Mouse (Mus musculus): ENCODE measurements at regions not wholly inside any gene's neighbourhood (a gene's known extent, or its start where the extent isn't known, plus 50 kb on each side); places are given as distances from the start of the nearest gene placed in this dataset.

DNA sequence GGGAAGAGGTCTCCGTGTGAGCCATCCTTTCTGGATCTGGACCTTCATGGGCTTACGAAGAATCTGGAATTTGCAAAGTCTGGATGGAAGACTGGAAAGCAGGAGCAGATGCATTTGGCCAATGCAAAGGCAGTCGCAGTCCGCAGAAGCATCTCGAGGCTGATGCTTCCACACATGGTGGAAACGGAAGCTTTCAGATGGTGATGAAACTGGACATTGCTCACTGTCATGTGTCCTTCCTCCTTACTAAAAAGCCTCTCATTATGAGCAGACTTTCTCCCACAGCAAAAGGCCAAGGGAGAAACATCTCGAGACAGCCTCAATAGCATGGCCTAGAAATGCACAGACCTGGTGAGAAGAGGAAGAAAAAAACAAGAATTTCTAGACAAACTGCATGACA lies 94.5 kb downstream of the Mtx3 start:
- Histone ChIP-seq H3K9me3 (no peaks in the 10 kb centered on the region), H3K4me2 (replicated peaks) (no peak overlapping the region), H3K4me1 (no peaks in the 10 kb centered on the region), H3K27me3 (no peaks in the 10 kb centered on the region), H3K27ac (no peak overlapping the region), H3K4me3 (no peak overlapping the region), H3K36me3 (no peaks in the 10 kb centered on the region), H3K9ac (no peak overlapping the region)
- ATAC-seq (ENCODE audit: insufficient number of reproducible peaks, insufficient read depth, low FRiP score, low TSS enrichment): no peak
- 93% methylated on average over 7 of the region's 7 CpGs for WGBS

DNA sequence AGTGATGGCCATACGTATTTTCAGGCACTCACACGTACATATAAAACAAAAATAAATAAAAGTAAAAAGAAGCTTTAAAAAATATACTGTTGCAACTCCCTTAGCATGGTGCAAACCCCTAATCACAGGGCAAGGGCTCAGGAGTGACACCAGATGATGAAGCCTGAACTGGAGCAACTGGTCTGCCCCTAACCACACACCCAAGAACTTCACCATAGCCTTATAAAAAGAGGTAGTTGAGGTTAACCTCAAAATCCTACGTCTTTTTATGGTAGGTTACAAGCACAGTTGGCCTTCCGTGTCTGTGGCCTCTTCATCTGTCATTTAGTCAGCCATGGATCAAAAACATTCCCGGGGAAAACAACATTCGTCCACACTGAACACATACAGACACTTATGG lies 96.0 kb downstream of the Mtx3 start:
- Histone ChIP-seq H3K4me2 (replicated peaks) (no peak overlapping the region), H3K27me3 (no peaks in the 10 kb centered on the region), H3K9me3 (no peaks in the 10 kb centered on the region), H3K9ac (no peak overlapping the region), H3K36me3 (no peaks in the 10 kb centered on the region), H3K4me1 (no peaks in the 10 kb centered on the region), H3K4me3 (no peak overlapping the region), H3K27ac (no peak overlapping the region)
- WGBS: 79% methylated on average over 6 of the region's 6 CpGs
- no peak for ATAC-seq (ENCODE audit: insufficient number of reproducible peaks, insufficient read depth, low FRiP score, low TSS enrichment)

DNA sequence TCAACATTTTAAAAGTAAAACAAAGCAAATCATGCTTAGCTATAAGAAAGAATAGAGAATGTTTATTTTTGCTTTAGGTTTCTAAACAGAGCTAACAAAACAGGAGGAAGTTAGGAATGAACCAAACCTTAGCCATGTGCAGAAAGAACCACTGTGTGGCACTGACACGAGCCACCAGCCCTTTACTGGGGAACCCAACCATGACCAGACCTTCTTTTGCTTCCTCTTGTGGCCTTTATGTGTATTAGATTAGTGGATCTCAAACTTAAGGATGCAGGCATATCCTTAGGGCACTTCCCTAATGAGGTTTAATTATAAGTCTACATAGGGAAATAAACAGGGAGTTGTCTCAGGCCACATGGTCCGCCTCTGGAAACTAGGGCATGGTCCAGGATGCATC lies 104.0 kb downstream of the Mtx3 start:
- H3K27me3 ChIP-seq: no peaks in the 10 kb centered on the region
- no peak overlapping the region for H3K4me3 ChIP-seq
- WGBS: 72% methylated on average over 2 of the region's 2 CpGs
- no peak overlapping the region for H3K27ac ChIP-seq
- no peak overlapping the region for H3K4me2 ChIP-seq (replicated peaks)
- H3K4me1 ChIP-seq: no peaks in the 10 kb centered on the region
- H3K9ac ChIP-seq: no peak overlapping the region
- no peaks in the 10 kb centered on the region for H3K36me3 ChIP-seq
- H3K9me3 ChIP-seq: no peaks in the 10 kb centered on the region
- no peak for ATAC-seq (ENCODE audit: insufficient number of reproducible peaks, insufficient read depth, low FRiP score, low TSS enrichment)

DNA sequence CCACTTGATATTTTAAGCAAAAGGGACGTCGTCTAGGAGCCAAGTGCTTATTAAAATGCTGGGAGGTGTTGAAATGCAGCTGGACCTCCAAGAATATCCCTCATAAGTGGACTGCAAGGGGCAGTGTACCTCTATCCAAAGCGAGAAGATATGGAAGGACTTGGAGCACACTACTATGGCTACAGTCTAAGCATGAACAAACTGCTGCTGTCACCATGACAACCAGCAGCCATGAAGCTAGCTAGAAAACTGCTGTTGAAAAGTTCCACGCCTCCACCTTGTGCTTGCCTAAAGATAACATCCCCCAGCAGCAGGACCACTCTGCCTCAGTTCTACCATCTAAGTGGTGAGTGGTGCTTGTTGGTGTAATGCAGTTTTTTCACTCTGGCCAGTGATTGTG lies 115.5 kb downstream of the Mtx3 start:
- WGBS: 64% methylated on average over 4 of the region's 4 CpGs
- Histone ChIP-seq H3K4me1 (no peaks in the 10 kb centered on the region), H3K27me3 (no peaks in the 10 kb centered on the region), H3K9me3 (no peaks in the 10 kb centered on the region), H3K4me2 (replicated peaks) (no peak overlapping the region), H3K9ac (no peak overlapping the region), H3K36me3 (no peaks in the 10 kb centered on the region), H3K4me3 (no peak overlapping the region), H3K27ac (no peak overlapping the region)
- ATAC-seq (ENCODE audit: insufficient number of reproducible peaks, insufficient read depth, low FRiP score, low TSS enrichment): no peak

DNA sequence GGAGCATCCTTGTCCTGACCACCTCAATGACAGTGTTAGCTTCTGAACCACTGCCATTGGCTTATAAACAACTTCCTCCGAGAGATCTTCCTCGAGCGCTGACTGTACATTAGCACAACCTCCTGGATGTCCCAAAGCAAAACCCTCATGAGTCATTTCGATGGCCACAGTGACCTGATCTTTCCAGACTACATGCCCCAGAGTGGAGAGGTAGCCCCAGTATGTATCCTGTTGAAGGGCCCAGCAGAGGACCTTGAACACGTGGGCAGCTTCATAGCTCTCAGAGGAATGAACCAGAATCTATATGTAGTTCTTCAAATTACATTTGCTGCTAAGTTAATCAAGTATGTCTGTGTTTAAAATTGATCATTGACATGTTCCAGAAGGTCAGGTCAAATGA lies 118.1 kb downstream of the Mtx3 start:
- Histone ChIP-seq H3K27ac (no peak overlapping the region), H3K36me3 (no peaks in the 10 kb centered on the region), H3K9ac (no peak overlapping the region), H3K27me3 (no peaks in the 10 kb centered on the region), H3K9me3 (no peaks in the 10 kb centered on the region), H3K4me1 (no peaks in the 10 kb centered on the region), H3K4me3 (no peak overlapping the region), H3K4me2 (replicated peaks) (no peak overlapping the region)
- ATAC-seq (ENCODE audit: insufficient number of reproducible peaks, insufficient read depth, low FRiP score, low TSS enrichment): no peak
- 87% methylated on average over 5 of the region's 5 CpGs for whole genome bisulfite sequencing

DNA sequence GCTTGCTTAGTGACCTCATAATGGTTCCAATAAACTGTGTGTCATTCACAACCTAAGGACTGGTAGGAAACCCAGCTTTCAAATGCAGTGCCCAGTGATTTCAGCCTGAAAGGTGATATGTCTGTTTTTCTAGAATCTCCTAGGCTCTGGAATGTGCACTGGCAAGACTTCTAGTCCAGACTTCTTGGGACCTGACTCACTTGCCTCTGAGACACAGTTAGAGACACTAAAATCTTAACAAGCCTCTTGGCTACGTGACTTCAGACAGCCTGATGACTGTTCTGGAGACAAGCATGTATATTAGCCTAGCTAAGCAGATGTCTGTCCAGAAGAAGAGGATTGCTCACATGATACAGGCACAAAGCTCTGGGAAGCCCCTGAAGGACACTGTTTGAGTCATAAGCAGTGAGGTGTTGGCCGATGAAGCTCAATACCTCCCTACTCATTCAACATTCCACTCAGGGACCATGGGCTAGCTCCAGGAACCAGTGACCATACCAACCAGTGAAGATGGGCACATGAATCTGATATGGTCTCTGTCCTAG lies 118.9 kb downstream of the Mtx3 start:
- H3K4me3 ChIP-seq: no peak overlapping the region
- no peak overlapping the region for H3K27ac ChIP-seq
- 86% methylated on average over 2 of the region's 2 CpGs for WGBS
- H3K27me3 ChIP-seq: no peaks in the 10 kb centered on the region
- no peaks in the 10 kb centered on the region for H3K9me3 ChIP-seq
- H3K36me3 ChIP-seq: no peaks in the 10 kb centered on the region
- no peak for ATAC-seq (ENCODE audit: insufficient number of reproducible peaks, insufficient read depth, low FRiP score, low TSS enrichment)
- H3K4me1 ChIP-seq: no peaks in the 10 kb centered on the region
- H3K9ac ChIP-seq: no peak overlapping the region
- no peak overlapping the region for H3K4me2 ChIP-seq (replicated peaks)

DNA sequence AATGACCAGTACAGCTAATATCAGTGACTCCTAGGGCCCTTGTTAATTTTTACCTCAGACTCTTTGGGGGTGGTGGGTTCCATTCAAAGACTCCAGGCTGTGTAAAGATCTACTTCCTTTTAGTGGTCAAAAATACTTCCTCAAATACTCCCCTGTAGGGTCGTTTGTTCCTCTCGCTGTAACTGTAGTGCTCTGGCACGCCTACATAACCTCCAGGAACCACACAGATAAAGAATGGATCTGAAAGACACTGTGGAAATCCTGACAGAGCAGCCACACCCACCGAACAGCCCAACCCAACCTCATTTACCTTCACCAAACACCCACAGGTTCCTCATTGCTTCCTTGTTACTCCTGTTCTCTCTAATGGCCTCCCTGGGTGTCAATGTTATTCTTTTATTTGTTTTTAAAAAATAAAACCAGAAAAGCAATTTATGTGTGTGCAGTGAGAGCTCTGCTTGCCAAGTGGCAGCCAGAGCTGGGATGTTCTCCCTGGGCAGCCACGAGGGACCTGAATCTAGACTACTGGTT lies 119.7 kb downstream of the Mtx3 start:
- WGBS: 82% methylated on average over 5 of the region's 5 CpGs
- Histone ChIP-seq H3K9me3 (no peaks in the 10 kb centered on the region), H3K27me3 (no peaks in the 10 kb centered on the region), H3K4me3 (no peak overlapping the region), H3K4me2 (replicated peaks) (no peak overlapping the region), H3K4me1 (no peaks in the 10 kb centered on the region), H3K9ac (no peak overlapping the region), H3K27ac (no peak overlapping the region), H3K36me3 (no peaks in the 10 kb centered on the region)
- ATAC-seq (ENCODE audit: insufficient number of reproducible peaks, insufficient read depth, low FRiP score, low TSS enrichment): no peak

DNA sequence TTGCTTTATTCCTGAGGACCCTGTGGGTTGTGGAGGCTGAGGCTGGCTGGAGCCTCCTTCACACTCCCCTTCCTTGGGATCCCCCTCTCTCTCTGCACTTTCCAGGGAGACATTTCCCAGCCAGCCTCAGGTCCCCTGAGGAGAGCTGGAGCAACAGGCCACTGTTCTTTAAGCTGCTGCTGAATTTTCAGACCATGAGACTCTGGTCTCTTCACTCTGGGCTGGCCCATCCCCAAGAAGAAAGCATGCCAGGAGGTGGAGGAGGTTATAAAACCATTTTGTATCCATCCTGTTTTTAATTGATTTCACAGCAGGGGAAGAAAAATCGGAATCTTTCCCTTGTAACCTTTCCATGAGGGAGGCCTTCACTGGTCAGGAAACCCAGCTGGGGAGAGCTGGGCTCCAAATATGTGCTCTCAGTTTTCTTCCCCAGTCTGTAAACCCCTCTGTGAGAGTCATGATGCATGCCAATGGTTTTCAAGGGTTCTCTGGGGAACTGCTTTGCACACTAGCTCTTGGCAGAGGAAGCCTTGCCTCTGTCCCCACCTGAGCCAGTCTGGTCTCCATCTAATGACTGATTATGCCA lies 122.6 kb downstream of the Mtx3 start:
- Histone ChIP-seq H3K4me2 (replicated peaks) (no peak overlapping the region), H3K4me3 (no peak overlapping the region), H3K27ac (no peak overlapping the region), H3K4me1 (no peaks in the 10 kb centered on the region), H3K9ac (no peak overlapping the region), H3K36me3 (no peaks in the 10 kb centered on the region), H3K9me3 (no peaks in the 10 kb centered on the region), H3K27me3 (no peaks in the 10 kb centered on the region)
- 56% methylated on average over 1 of the region's 1 CpGs for WGBS
- ATAC-seq (ENCODE audit: insufficient number of reproducible peaks, insufficient read depth, low FRiP score, low TSS enrichment): no peak

DNA sequence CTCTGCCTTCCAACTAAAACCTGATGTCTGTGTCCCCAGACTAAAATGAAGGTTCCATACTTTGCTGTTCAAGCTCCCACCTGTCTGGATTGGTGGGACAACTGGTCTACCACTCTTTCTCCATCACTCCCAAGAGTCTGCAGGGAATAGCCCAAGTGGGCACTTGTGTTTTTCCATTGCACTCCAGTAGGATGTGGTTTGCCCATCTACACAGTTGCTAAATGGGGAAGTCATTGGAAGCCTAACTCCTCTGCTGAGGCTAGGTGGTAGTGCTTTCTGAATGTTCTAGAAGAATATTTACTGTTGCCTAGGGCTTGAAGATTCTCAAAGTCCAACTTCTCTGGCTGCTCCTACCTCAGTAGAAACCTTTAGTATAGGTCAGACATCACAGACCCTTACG lies 125.0 kb downstream of the Mtx3 start:
- H3K4me1 ChIP-seq: no peaks in the 10 kb centered on the region
- ATAC-seq (ENCODE audit: insufficient number of reproducible peaks, insufficient read depth, low FRiP score, low TSS enrichment): no peak
- no peaks in the 10 kb centered on the region for H3K9me3 ChIP-seq
- no peak overlapping the region for H3K4me2 ChIP-seq (replicated peaks)
- no peak overlapping the region for H3K27ac ChIP-seq
- H3K36me3 ChIP-seq: no peaks in the 10 kb centered on the region
- 80% methylated on average over 1 of the region's 1 CpGs for WGBS
- H3K9ac ChIP-seq: no peak overlapping the region
- no peaks in the 10 kb centered on the region for H3K27me3 ChIP-seq
- H3K4me3 ChIP-seq: no peak overlapping the region

DNA sequence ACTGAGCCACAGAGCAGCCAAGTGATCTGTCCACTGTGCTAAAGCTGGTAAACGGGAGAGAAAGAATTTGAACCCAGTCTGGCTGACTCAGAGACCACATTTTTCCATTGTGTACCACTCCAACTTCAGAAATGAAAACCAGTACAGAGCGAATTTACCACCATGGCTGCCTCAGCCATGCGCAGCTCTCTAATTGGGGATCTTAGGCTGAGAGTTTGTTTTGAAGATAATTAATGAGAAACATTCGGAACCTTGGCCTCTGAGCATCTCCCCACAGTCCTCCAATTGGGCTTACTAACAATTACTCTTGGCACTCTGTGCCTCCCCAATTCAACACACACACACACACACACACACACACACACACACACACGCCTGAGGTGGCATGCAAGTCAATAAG lies 128.3 kb downstream of the Mtx3 start:
- H3K36me3 ChIP-seq: no peaks in the 10 kb centered on the region
- H3K27me3 ChIP-seq: no peaks in the 10 kb centered on the region
- H3K4me1 ChIP-seq: no peaks in the 10 kb centered on the region
- H3K27ac ChIP-seq: no peak overlapping the region
- no peak overlapping the region for H3K9ac ChIP-seq
- no peak for ATAC-seq (ENCODE audit: insufficient number of reproducible peaks, insufficient read depth, low FRiP score, low TSS enrichment)
- WGBS: 74% methylated on average over 5 of the region's 5 CpGs
- no peak overlapping the region for H3K4me2 ChIP-seq (replicated peaks)
- no peaks in the 10 kb centered on the region for H3K9me3 ChIP-seq
- no peak overlapping the region for H3K4me3 ChIP-seq

DNA sequence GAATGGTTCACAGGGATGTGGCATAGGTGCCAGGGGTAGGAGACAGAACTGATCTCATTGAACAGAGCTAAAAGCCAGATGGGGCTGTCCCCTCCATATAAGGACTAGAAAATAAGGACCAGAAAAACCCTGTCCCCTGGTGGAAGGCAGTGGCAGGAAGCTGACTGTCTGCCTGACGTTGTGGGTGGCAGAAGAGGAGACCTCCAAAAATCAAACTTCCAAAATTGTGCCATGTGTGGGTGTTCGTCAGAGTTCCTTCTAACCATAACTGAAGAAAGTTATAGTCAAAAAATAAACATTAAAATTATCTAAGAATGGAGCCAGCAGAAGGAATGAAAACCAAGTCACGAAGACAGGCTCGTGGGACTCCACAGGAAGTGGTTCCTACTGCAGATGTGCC lies 129.2 kb downstream of the Mtx3 start:
- H3K4me2 ChIP-seq (replicated peaks): no peak overlapping the region
- WGBS: 63% methylated on average over 4 of the region's 4 CpGs
- H3K27me3 ChIP-seq: no peaks in the 10 kb centered on the region
- no peak overlapping the region for H3K4me3 ChIP-seq
- H3K9ac ChIP-seq: no peak overlapping the region
- H3K9me3 ChIP-seq: no peaks in the 10 kb centered on the region
- no peaks in the 10 kb centered on the region for H3K4me1 ChIP-seq
- no peak overlapping the region for H3K27ac ChIP-seq
- H3K36me3 ChIP-seq: no peaks in the 10 kb centered on the region
- no peak for ATAC-seq (ENCODE audit: insufficient number of reproducible peaks, insufficient read depth, low FRiP score, low TSS enrichment)

DNA sequence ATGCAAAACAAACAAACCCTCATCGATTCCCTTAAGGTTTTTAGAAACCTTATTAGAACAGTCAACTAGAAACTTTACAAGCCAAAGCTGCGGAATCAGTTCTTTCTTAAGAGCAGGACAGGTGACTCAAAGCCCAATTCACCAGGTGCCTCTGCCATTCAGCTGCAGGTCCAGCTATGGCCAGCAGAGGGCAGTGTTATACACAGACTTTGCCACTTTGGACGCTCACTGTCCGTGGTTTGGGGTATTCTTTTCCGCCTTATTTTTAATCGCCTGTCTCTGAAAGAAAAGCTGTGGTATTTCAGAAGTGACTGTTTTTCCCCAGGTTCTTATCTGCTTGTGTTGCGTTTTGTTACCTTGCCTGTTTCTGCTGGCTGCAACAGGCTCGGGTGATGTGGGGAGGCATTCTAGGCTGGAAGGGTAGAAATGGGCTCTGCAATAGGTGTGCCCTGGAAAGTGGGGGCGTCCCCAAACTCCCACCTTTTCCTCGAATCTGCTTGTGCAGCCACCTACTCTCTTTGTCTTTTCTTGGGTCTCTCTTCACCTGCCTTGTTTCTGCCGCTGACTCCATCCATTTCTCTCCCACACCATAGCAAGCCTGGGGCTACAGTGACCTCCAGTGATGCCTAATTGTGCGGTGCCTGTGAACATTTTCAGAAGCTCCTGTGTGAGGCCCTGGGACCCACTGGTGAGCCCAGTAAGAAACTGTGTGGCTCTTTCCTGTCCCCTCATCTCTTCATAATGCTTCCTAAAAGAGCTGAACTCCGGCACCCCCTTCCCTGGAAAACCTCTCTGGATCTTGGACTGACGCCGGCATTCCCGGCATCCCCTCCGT lies 142.4 kb downstream of the Mtx3 start:
- Histone ChIP-seq H3K27ac (no peak overlapping the region), H3K36me3 (no peaks in the 10 kb centered on the region), H3K4me1 (0 out of 2 replicates have a peak, but pooled peaks cover 6% of the 10 kb centered on the region), H3K4me2 (replicated peaks) (peak overlapping the region; percentile 46), H3K9ac (no peak overlapping the region), H3K9me3 (no peaks in the 10 kb centered on the region), H3K4me3 (peak overlapping the region; percentile 22), H3K27me3 (no peaks in the 10 kb centered on the region)
- 45% methylated on average over 17 of the region's 17 CpGs for WGBS
- ATAC-seq (ENCODE audit: insufficient number of reproducible peaks, insufficient read depth, low FRiP score, low TSS enrichment): no peak

All from embryonic facial prominence, embryonic 12.5 days (tissue).